Mouse (Mus musculus): ENCODE results near the gene Prf1.
A peak's percentile ranks its signal among the peaks of the same experiment; 100 is the strongest.

Prf1 gene

GRCm38 (mm10) chr10:61297477-61297876 lies at the start of gene Prf1:
TSS of gene Prf1 (plus strand) at chr10:61297833.
- no peak for DNase-seq

- no peak for DNase-seq
These were observed 49.0 kb upstream of the Prf1 start for GRCm38 (mm10) chr10:61248596-61249114.

GRCm38 (mm10) chr10:61249951-61250350 lies 47.7 kb upstream of the Prf1 start:
- DNase-seq, result no peak

DNA sequence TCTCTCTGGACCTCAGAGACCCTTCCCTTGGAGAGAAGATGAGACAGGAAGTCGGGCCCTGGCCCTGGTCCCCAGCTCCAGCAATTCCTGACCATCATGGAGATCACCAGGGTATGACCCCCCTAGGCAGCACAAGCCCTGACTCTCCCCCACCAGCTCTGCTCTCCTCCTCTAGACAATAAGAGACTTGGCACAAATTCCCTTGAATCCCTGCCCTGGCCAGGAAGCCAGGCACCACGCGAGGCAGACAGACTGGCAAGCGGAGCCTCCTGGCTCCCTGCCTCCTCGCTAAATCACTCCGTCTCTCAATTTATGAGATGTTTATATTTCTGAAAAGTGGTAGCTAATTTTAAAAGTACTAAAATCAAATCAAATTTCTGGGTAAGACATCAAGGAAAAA lies 42.9 kb upstream of the Prf1 start:
- DNase-seq, result peak; percentile 52

DNA sequence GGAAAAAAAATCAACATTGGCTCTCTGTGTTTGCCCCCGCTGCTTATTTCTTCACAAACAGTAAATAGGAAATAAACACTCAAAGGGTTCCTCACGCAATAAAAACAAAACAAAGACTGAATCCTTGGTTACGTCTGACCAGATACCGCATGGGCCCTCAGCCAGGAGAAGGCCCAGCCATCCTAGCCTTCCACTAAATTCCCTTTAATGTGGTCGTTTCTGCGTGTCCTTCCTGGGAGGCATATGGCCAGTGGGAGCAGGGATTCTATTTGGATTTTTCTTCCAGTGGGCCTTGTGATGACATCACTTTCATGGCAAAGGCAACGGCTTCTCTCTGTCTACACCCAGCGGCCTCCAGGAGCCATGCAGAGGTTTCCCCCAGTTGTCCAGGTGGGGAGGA lies 42.4 kb upstream of the Prf1 start:
- no peak for DNase-seq

GRCm38 (mm10) chr10:61256665-61257064 lies 41.0 kb upstream of the Prf1 start:
- no peak for DNase-seq

DNA sequence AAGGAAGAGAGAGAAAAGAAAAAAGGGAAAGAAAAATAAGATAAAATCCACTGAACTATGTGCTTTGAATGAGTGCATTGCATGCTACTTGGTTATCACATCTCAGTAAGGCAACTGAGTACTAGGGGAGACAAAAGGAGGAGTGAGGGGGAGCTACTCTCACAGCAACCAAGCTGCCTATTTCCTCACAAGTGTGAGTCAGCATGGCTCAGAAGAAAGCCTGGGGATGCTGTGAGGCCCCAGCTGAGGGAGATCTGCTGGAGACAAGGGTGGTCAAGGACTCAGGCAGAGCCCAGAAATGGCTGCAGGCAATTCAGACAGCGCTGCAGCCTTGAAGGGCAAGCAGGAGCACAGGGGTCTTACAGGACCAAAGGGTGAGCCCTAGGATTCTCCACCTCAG lies 39.5 kb upstream of the Prf1 start:
- DNase-seq, result no peak

GRCm38 (mm10) chr10:61261229-61262156 lies 36.1 kb upstream of the Prf1 start:
- DNase-seq, result peak; percentile 20

DNA sequence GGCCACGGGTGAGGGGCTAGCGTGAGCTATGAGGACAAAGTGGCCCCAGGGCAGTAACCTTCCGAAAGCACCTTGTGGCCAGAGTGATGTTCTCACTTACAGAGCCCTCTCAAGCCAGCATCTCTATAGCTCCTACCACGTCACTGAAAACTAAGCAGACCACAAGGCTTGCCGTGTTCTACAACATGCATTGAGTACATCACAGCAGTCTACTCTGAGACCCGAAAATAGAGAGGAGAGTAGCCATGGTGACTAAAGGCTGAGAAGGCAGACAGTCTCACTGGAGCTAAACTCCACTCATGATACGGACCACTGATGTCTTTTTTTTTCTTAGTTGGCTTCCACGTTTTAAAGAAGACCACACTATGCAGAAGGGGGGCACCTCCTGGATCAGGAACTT lies 34.0 kb upstream of the Prf1 start:
- DNase-seq, result no peak

GRCm38 (mm10) chr10:61267378-61267777 lies 30.3 kb upstream of the Prf1 start:
- no peak for DNase-seq

DNA sequence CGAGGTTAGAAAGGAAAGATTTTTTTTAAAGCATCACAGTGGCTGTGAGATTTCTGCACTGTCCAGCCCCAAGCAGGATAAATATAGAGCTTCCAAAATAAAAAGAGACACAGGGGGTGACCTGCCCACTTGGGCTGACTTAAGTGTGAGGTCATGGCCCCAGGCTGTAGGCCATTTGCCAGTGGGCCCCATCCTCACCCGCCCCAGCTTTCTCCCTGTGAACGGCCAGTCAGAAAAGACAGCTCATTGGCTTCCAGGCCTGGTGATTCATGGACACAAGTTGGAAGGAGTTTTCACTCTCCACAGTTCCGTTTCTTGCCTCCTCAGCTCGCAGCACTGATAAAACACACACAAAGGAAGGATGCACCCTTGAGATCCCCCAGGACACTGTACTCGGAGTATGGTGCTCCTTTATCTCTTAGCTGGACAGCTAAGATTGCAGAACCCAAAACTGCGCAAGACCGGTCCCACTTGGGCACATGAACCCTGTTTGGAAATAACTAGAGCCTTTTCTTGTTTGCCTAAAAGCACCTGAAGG lies 25.5 kb upstream of the Prf1 start:
- no peak for DNase-seq

- DNase-seq, result no peak
These were observed 25.0 kb upstream of the Prf1 start for GRCm38 (mm10) chr10:61272631-61273030.

GRCm38 (mm10) chr10:61273081-61273843 lies 24.4 kb upstream of the Prf1 start, which contains the start of gene Adamts14:
TSS of gene Adamts14 (minus strand) at chr10:61273438.
- DNase-seq, result peak; percentile 30

DNA sequence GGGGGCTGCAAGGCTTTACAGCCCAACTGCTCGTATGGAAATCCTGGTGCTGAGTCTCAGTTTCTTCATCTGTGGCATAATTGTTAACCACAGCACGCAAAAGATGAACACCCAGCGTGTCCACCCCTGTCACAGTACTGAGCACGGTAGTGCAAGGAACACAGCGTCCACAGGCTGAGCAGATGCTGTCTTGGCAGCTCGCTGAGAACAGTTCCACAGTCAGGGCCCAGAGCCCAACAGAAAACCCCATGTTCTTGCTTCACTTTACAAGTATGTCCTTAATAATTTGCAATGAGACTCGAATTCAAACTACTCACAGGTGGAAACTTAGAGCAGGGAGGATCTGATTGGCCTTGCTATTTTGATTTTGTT lies 23.8 kb upstream of the Prf1 start:
- DNase-seq, result no peak

DNA sequence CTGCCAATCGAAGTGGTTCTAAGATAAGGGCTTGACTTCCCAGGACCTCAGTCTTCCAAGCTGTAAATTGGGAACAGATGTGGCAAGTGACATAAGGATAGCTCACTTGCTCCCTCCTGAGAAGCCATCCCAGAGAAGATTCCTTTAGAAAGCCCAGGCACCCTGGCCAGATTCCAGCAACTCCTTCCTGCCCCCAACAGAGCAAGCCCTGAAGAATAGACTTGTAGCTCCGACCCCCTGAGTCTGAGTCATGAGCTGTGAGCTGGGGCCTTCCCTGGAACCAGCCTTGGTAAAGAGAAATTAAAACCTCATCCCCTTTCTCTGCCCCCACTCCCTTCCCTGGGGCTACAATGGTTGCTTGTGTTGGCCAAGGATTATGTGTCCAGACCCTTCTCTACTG lies 23.1 kb upstream of the Prf1 start:
- no peak for DNase-seq

DNA sequence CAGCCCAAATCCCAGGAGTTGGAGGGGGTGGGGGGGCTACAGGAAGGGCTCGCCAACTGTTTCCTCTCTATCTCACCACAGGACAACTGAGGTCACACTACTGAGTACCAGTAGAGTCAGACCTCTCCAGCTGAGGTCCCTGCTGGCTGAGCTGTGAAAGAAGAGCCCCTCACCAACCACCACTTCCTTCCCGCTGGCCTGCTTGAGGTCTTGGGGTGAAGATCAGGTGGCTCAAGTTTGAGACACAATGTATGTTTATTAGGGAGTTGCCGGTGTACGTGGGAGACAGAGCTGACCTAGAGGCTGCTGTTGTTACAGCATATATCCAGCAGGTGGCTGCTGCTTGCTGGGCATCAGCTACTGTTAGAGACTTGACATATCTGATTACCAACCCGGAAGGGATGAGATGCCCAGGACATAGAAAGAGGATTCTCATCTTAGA lies 21.9 kb upstream of the Prf1 start:
- no peak for DNase-seq

GRCm38 (mm10) chr10:61277051-61277450 lies 20.6 kb upstream of the Prf1 start:
- no peak for DNase-seq

- no peak for DNase-seq
These were observed 19.5 kb upstream of the Prf1 start for GRCm38 (mm10) chr10:61277918-61278674.

DNA sequence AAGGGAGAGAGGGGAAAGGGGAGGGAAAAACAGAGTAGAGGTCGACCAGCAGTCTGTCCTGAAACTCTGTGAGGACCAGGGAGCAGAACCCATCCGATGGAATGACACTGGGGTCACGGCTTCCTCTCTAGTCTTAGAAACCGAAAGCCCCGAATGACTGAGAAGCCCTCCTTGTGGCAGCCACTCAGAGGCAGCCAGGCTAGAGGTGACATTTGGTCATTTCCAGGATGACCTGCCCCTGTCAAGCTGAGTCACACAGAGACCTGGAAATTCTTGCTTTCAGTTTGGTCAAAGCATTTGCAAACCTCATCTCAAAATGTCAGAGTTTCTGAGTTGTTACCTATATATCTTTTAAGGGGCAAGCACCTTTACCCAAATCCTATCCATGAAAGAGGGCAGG lies 16.5 kb upstream of the Prf1 start:
- DNase-seq, result no peak

DNA sequence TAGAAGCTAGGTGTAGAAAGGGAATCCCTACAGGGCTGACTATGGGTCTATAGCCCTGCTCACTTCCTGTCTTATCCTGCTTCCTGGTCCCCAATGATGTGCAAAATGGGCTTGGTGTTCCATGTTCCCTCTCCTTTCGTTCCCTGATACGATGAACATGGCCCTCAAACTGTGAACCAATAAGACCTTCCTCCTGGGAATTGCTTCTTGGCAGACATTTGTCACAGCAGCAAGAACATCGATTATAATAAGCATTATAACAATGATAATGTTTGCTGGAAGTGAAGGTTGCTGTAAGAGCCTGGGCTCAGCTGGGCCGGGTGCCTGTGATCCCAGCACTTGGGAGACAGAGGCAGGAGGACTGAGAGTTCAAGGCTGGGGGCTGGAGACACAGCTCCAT lies 13.3 kb upstream of the Prf1 start:
- no peak for DNase-seq

- DNase-seq, result no peak
These were observed 12.4 kb upstream of the Prf1 start for GRCm38 (mm10) chr10:61285271-61285670.

DNA sequence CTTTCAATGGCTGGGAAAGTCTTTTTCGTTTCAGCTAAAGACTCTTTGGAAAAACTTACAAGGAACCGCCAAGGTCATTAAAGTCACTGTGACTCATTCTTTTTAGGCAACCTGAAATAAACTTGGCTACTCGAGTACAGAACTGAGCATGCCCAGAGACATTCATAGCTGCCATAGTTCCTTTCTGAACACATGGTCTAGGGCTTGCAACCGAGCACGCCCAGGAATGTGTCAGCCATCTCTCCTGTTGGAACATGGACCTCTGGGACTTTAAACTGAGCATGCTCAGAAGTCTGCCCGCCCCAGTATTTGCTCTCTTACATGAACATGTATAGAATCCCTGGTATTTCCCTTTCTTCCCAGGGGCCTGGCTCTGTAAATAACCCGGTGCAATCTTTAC lies 11.4 kb upstream of the Prf1 start:
- DNase-seq, result no peak

- DNase-seq, result no peak
These were observed 7.6 kb upstream of the Prf1 start for GRCm38 (mm10) chr10:61290016-61290415.

Measured in right cerebral cortex, postnatal 4 days (tissue).